Mouse (Mus musculus) embryonic facial prominence, embryonic 11.5 days (tissue): ENCODE measurements at regions not wholly inside any gene's neighbourhood (a gene's known extent, or its start where the extent isn't known, plus 50 kb on each side); places are given as distances from the start of the nearest gene placed in this dataset.

Experiments
- ATAC-seq: fragments of 200-750 bp; cut with Nextera tagmentation; replicated peaks from 2 replicates; pipeline ENCODE4 v1.8.0; 2017; ENCODE audit warnings: low read depth; ENCODE audit not compliant: insufficient number of reproducible peaks, low FRiP score, low TSS enrichment
- DNase-seq: peaks from one replicate; pipeline ENCODE4 v3.0.0-alpha.2; 2015; ENCODE audit warnings: low spot score
- H3K27ac ChIP-seq: fragments of 300-500 bp; sonication (generic); replicated peaks from 2 replicates; pipeline ENCODE4 v1.5.1; 2014; ENCODE audit warnings: mild to moderate bottlenecking, low read depth, low read length, control low read depth
- H3K27me3 ChIP-seq: fragments of 300-500 bp; sonication (generic); 2 replicates; pipeline ENCODE4 v1.6.1; 2014; ENCODE audit warnings: mild to moderate bottlenecking, low read length, moderate library complexity, mixed read lengths; ENCODE audit not compliant: control insufficient read depth, insufficient read depth
- H3K36me3 ChIP-seq: fragments of 300-500 bp; sonication (generic); replicated peaks from 2 replicates; pipeline ENCODE4 v1.6.1; 2014; ENCODE audit warnings: low read depth, mild to moderate bottlenecking, low read length, moderate library complexity, mixed read lengths; ENCODE audit not compliant: control insufficient read depth, insufficient read depth
- H3K4me1 ChIP-seq: fragments of 300-500 bp; sonication (generic); 2 replicates; pipeline ENCODE4 v1.6.1; 2014; ENCODE audit warnings: low read length, mixed read lengths; ENCODE audit not compliant: control insufficient read depth, insufficient read depth
- H3K4me2 ChIP-seq: fragments of 300-500 bp; sonication (generic); 2 replicates; pipeline ENCODE4 v1.6.1; 2014; ENCODE audit warnings: low read depth, mild to moderate bottlenecking, control low read depth, low read length, moderate library complexity
- H3K4me3 ChIP-seq: fragments of 300-500 bp; sonication (generic); 2 replicates; pipeline ENCODE4 v1.5.1; 2014; ENCODE audit warnings: low read depth, low read length, control low read depth
- H3K9ac ChIP-seq: fragments of 300-500 bp; sonication (generic); replicated peaks from 2 replicates; pipeline ENCODE4 v1.6.1; 2014; ENCODE audit warnings: mild to moderate bottlenecking, control low read depth, low read length
- H3K9me3 ChIP-seq: fragments of 300-500 bp; sonication (generic); replicated peaks from 2 replicates; pipeline ENCODE4 v1.6.1; 2016; ENCODE audit warnings: mild to moderate bottlenecking, low read length, inconsistent platforms, mixed read lengths; ENCODE audit not compliant: control insufficient read depth
- WGBS: fragments of 180-500 bp; shearing (Covaris S2); extraction: QIAGEN DNeasy Blood & Tissue Kit; methylation state at CpG from one replicate; pipeline ENCODE4 v1.1.7; 2014; 5-methylcytosine and 5-hydroxymethylcytosine counted together

DNA sequence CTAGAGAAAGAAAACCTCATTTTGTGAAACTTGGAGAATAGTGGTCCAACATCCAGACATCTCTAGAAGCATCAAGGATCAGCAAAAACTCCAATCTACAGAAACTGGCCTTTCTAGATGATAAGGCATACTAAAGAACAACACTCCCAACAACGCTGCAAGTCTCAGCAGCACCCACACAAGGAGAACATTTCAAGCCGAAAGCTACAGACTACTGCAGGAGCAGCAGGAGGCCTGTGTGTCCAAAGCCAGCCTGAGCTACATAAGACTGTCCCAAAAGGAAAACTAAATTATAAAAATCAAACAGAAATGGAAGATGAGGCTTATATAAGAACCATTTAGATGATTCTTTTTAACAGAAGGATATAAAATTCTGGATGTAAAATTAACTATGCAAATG lies 553.2 kb upstream of the Gm21961 start:
- no peak for DNase-seq
- H3K9me3 ChIP-seq = no peaks in the 10 kb centered on the region
- H3K4me2 ChIP-seq = no peak overlapping the region
- no peak for ATAC-seq
- H3K36me3 ChIP-seq = no peaks in the 10 kb centered on the region
- WGBS = 84% methylated on average over 2 of the region's 2 CpGs
- no peaks in the 10 kb centered on the region for H3K4me1 ChIP-seq
- no peak overlapping the region for H3K9ac ChIP-seq
- H3K27me3 ChIP-seq = no peaks in the 10 kb centered on the region
- H3K27ac ChIP-seq = no peak overlapping the region
- no peak overlapping the region for H3K4me3 ChIP-seq

DNA sequence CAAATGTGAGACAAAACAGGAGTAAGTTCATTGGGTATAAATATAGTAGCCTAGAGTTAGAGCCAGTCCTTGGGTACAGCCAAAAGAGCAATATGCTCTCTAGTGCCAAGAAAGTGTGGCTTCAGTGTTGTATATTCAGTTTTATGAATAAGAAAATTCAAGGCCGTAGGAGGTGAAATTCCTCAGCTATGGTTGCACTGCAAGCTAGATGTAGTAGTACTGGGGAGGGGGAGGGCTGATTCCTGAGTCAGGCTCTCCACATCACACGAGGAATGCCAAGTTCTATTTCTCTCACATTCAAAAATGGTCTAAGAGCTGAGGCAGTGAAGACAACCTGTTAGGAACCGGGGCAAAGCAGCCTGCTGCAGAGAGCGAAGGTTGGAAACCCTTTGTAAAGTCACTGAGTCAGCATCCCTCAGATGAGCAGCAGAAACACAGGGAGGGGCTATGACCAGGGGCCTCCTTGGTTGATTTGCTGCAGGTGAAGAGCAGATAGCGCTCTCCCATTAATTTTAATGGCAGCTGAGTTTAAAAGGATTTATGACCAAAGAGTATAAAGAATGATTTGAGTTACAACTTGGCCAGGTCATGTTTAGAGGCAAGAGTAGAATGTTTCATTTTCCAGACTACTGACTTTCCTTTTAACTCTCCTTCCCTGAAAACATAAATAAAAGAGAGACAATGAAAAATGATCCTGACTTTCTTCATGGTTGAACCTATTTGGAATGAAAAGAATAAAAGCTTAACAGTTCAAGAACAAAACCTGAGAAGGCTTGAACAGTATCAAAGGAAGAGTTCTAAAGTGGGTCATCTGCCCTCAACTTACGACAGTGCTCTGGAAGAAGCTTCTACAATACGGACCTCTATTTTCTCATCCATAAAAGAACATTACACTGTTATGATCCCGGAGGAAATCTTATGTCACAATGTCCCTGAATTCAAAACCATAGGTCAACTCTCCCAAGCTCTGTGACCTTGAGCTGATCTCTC lies 543.4 kb upstream of the Gm21961 start:
- no peak overlapping the region for H3K9ac ChIP-seq
- H3K4me1 ChIP-seq = no peaks in the 10 kb centered on the region
- H3K27me3 ChIP-seq = no peaks in the 10 kb centered on the region
- no peaks in the 10 kb centered on the region for H3K9me3 ChIP-seq
- no peak overlapping the region for H3K4me3 ChIP-seq
- WGBS = 85% methylated on average over 8 of the region's 8 CpGs
- ATAC-seq (no peak), DNase-seq (no peak)
- no peak overlapping the region for H3K4me2 ChIP-seq
- no peaks in the 10 kb centered on the region for H3K36me3 ChIP-seq
- no peak overlapping the region for H3K27ac ChIP-seq

DNA sequence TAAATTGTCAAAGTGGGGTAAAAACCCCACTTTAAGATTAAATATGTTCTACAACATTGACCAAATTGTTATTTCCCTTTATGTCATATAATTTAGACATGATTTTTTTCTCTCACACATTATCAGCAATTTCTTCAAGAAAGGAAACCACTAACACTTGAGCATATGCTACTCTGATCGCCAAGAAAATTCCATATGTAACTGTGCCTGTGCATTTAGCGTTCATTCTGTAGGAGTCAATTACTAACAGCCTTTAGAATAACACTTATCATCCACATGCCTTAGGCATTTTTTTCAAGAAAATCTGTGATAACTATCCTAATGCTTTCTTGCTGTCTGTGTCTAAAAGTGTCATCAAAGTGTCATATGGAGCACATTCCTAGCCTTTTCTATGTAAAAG lies 534.3 kb upstream of the Gm21961 start:
- Histone ChIP-seq H3K27ac (no peak overlapping the region), H3K9ac (no peak overlapping the region), H3K4me1 (no peaks in the 10 kb centered on the region), H3K4me3 (no peak overlapping the region), H3K36me3 (no peaks in the 10 kb centered on the region), H3K9me3 (no peaks in the 10 kb centered on the region), H3K27me3 (no peaks in the 10 kb centered on the region), H3K4me2 (no peak overlapping the region)
- no peak for DNase-seq
- ATAC-seq = no peak
- WGBS = 76% methylated on average over 2 of the region's 2 CpGs

DNA sequence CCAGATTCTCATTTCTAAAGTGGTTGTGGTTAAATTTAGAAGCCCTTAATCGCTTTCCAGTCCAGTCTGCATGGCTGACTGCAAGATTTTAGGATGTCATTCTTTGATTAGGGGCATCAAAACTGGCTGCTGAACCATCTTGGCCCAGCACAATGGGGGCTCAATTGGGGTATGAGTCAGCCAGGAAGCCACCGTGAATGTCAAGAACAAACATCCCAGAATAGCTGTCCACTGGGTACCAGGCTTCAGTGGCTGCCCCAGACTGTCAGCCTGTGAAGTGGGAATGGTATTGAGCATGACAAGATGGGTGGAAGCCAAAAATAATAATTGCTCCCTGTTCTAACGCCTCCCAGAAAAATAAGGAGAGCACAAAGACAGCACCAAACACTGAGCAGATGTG lies 520.9 kb upstream of the Gm21961 start:
- Histone ChIP-seq H3K4me3 (no peak overlapping the region), H3K36me3 (no peaks in the 10 kb centered on the region), H3K27me3 (no peaks in the 10 kb centered on the region), H3K9me3 (no peaks in the 10 kb centered on the region), H3K4me2 (no peak overlapping the region), H3K27ac (no peak overlapping the region), H3K4me1 (no peaks in the 10 kb centered on the region), H3K9ac (no peak overlapping the region)
- WGBS = 72% methylated on average over 3 of the region's 3 CpGs
- DNase-seq (no peak), ATAC-seq (no peak)

DNA sequence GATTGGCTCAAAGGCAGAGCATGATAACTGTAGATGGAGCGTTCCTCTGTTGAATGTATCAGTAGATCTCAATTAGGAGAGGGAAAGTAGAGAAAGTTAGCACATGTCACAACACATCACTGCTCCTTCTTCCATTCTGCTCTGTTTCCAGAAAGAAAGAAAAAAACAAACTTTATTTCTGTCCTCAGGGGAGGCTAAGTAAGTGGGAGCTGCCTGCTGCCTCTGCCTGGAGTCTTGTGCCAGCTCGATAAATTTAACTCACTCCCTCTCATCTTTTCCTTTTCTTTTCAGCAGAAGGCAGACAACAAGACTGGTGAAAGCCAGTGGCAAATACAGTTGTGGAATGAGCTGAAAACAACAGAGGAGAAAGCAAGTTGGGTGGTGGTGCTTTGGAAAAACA lies 517.5 kb upstream of the Gm21961 start:
- Histone ChIP-seq H3K27me3 (no peaks in the 10 kb centered on the region), H3K4me1 (no peaks in the 10 kb centered on the region), H3K9ac (no peak overlapping the region), H3K36me3 (no peaks in the 10 kb centered on the region), H3K4me3 (no peak overlapping the region), H3K9me3 (no peaks in the 10 kb centered on the region), H3K27ac (no peak overlapping the region), H3K4me2 (no peak overlapping the region)
- DNase-seq = no peak
- WGBS = 84% methylated on average over 2 of the region's 2 CpGs
- no peak for ATAC-seq

DNA sequence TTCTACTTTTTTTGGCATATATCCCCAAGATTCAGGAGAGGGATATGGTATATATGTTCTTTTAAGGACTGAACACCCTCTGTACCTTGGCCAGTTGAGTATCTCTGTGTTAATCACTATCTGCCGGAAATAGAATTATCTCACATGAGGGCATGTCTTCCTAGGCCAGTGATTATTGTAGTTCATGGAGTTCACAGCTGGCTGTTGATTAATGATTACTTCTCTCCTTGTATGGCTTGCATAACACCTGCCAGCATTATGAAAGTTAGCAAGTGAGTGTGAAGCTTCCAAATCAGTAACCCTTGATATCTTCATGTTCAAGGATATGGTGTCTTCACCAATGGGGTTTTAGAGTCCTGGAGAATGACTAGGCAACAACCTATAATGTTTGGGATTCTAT lies 488.0 kb upstream of the Gm21961 start:
- H3K4me2 ChIP-seq = no peak overlapping the region
- H3K27ac ChIP-seq = no peak overlapping the region
- H3K9ac ChIP-seq = no peak overlapping the region
- WGBS = 91% methylated on average over 1 of the region's 1 CpGs
- H3K9me3 ChIP-seq = no peaks in the 10 kb centered on the region
- ATAC-seq = no peak
- H3K4me3 ChIP-seq = no peak overlapping the region
- H3K36me3 ChIP-seq = no peaks in the 10 kb centered on the region
- H3K27me3 ChIP-seq = no peaks in the 10 kb centered on the region
- DNase-seq = no peak
- no peaks in the 10 kb centered on the region for H3K4me1 ChIP-seq

DNA sequence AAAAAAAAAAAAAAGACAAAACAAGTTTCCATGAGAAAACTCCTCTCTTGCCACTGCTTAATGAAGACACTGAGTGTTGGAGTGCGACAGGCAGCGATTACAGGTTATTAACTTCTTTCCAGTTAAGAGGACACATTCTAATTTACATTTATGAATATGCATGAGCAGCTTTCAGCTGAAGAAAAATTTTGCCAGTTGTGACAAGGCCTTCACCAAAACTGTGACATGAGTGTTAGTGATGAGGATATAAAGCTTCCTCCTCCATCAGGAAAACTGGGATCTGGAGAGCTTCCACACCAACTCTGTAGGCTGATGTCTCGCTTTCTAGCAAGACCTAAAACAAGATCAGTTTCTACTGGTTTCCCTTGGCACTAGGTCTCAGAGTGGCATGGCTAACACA lies 464.2 kb upstream of the Gm21961 start:
- Histone ChIP-seq H3K9me3 (no peaks in the 10 kb centered on the region), H3K9ac (no peak overlapping the region), H3K4me2 (no peak overlapping the region), H3K4me1 (no peaks in the 10 kb centered on the region), H3K36me3 (no peaks in the 10 kb centered on the region), H3K27me3 (no peaks in the 10 kb centered on the region), H3K4me3 (no peak overlapping the region), H3K27ac (no peak overlapping the region)
- WGBS = 90% methylated on average over 3 of the region's 3 CpGs
- DNase-seq (no peak), ATAC-seq (no peak)

DNA sequence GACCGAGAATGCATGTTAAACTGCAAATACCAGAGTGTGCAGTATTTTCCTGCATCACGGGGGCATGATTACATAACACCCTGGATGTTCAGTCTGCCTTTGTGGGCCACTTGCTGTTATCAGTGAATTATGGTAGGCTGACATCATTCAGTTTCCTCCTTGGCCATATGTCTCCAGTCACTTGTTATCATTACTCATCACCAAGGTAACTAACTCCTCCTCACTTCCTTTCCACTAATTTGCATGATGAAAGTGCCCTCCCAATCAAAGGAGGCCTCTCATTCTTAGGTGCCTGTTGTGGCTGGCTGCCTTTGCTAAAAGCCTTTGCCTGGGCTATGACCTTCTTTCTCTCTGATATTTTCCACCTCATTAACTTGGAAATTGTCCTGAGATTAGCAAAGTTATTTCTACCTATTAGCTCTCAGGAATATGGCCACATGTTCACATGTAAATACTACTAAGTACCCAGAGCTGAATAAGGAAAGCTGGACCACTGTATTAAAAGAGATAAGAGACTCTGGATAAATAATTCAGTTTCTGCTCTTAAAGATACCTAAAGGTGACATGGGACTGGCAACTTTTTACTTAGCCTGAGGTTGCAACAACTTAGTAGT lies 440.6 kb upstream of the Gm21961 start:
- 80% methylated on average over 2 of the region's 2 CpGs for WGBS
- no peak overlapping the region for H3K4me2 ChIP-seq
- H3K4me3 ChIP-seq = no peak overlapping the region
- no peaks in the 10 kb centered on the region for H3K36me3 ChIP-seq
- DNase-seq = no peak
- no peak overlapping the region for H3K9ac ChIP-seq
- no peaks in the 10 kb centered on the region for H3K9me3 ChIP-seq
- no peaks in the 10 kb centered on the region for H3K4me1 ChIP-seq
- no peak overlapping the region for H3K27ac ChIP-seq
- ATAC-seq = no peak
- H3K27me3 ChIP-seq = no peaks in the 10 kb centered on the region
